Mouse (Mus musculus) cerebellum, adult 2 months (tissue): ENCODE results near the gene Pkp1.

Experiments
- CTCF ChIP-seq: fragments of 200-500 bp; IDR thresholded peaks from 2 replicates; pipeline ENCODE4 v1.5.1; 2011; ENCODE audit warnings: low read depth, mild to moderate bottlenecking, control low read depth, low read length, moderate library complexity, borderline replicate concordance; ENCODE audit not compliant: insufficient read depth
- POLR2A ChIP-seq: fragments of 200-500 bp; IDR thresholded peaks from 2 replicates; pipeline ENCODE4 v1.6.1; 2011; ENCODE audit warnings: low read length, control low read depth, borderline replicate concordance; ENCODE audit not compliant: insufficient read depth

DNA sequence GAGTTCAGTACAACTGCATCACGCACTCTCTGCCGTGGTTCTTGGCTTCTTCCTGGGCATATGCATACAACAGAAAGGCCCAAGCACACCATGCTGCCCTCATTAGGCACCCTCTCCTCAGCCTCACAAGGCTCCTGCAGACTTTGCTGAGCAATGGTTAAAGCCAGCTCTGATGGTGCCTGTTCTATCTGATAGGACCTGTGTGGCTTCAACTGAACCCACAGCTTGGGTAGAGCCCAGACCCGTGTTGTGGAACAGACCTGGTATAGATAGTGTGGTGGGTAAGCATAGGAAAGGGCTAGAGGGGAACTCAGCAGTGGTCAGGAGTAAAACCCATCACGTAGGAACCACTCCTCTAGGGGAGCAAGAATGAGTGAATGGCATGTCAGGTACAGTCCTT lies 5.3 kb downstream of the Pkp1 start:
- TF ChIP-seq CTCF (no peak), POLR2A (no peak)
